Mouse (Mus musculus): ENCODE results near the gene Gabrb2.

- no peak for TF ChIP-seq CTCF (IDR thresholded peaks at IDR 0.05; ENCODE audit: extremely low read depth, insufficient read depth, insufficient read length, insufficient replicate concordance)
- no peak for TF ChIP-seq POLR2A (IDR thresholded peaks at IDR 0.05; ENCODE audit: low read depth, low read length)
These were observed 11.9 kb downstream of the Gabrb2 start for GRCm38 (mm10) chr11:42431495-42431894.
